Mouse (Mus musculus): ENCODE measurements around the gene Rbm47. TPM values are rescaled to one million over a fixed set of nuclear protein-coding genes. Genes with fewer than 3 reads are reported as not detected.

Rbm47 gene
- polyA plus RNA-seq, 1 experiment from 2014 or later: 7.8 TPM

GRCm38 (mm10) chr5:66078491-66079012 is 94.4 kb downstream of the Rbm47 start:
- no peak overlapping the region for H3K4me3 ChIP-seq
- no peaks in the 10 kb centered on the region for H3K36me3 ChIP-seq
- no peak overlapping the region for H3K27ac ChIP-seq
- no peak for ATAC-seq (ENCODE audit: low FRiP score)
- no peak overlapping the region for H3K4me2 ChIP-seq
- no peaks in the 10 kb centered on the region for H3K9me3 ChIP-seq
- 91% methylated on average over 7 of the region's 7 CpGs for WGBS
- no peaks in the 10 kb centered on the region for H3K4me1 ChIP-seq (replicated peaks)
- H3K27me3 ChIP-seq: no peaks in the 10 kb centered on the region
- no peak overlapping the region for H3K9ac ChIP-seq

DNA sequence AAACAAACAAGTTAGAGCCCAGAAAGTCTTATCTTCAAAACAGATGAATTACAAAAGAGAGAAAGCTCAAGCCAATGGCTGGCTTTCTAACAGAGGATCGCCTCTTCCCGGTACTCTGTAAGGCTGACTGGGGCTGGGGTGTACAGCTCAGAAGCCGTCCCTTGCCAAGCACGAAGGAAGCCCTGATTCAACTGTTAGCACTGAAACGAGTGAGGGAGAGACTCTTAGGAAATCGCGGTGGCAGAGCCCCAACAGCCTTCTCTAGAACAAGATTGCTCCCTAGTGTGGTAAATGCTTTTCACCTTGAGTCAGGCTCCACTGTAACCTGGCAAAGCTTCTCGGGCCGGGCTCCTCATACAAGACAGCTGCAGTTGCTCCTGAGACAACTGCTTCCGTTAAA is 95.5 kb downstream of the Rbm47 start:
- no peak for ATAC-seq (ENCODE audit: low FRiP score)
- Histone ChIP-seq H3K4me2 (no peak overlapping the region), H3K27me3 (no peaks in the 10 kb centered on the region), H3K9ac (no peak overlapping the region), H3K36me3 (no peaks in the 10 kb centered on the region), H3K4me1 (replicated peaks) (no peaks in the 10 kb centered on the region), H3K9me3 (no peaks in the 10 kb centered on the region), H3K4me3 (no peak overlapping the region), H3K27ac (no peak overlapping the region)
- 46% methylated on average over 10 of the region's 10 CpGs for WGBS

- no peak overlapping the region for H3K4me3 ChIP-seq
- 72% methylated on average over 12 of the region's 12 CpGs for WGBS
- H3K27me3 ChIP-seq: no peaks in the 10 kb centered on the region
- no peak overlapping the region for H3K27ac ChIP-seq
- no peaks in the 10 kb centered on the region for H3K4me1 ChIP-seq (replicated peaks)
- H3K36me3 ChIP-seq: no peaks in the 10 kb centered on the region
- no peak for ATAC-seq (ENCODE audit: low FRiP score)
- H3K4me2 ChIP-seq: no peak overlapping the region
- no peaks in the 10 kb centered on the region for H3K9me3 ChIP-seq
- no peak overlapping the region for H3K9ac ChIP-seq
Observed at GRCm38 (mm10) chr5:66076685-66077301, 96.1 kb downstream of the Rbm47 start.

GRCm38 (mm10) chr5:66075906-66076305 is 97.0 kb downstream of the Rbm47 start:
- 89% methylated on average over 12 of the region's 12 CpGs for WGBS

DNA sequence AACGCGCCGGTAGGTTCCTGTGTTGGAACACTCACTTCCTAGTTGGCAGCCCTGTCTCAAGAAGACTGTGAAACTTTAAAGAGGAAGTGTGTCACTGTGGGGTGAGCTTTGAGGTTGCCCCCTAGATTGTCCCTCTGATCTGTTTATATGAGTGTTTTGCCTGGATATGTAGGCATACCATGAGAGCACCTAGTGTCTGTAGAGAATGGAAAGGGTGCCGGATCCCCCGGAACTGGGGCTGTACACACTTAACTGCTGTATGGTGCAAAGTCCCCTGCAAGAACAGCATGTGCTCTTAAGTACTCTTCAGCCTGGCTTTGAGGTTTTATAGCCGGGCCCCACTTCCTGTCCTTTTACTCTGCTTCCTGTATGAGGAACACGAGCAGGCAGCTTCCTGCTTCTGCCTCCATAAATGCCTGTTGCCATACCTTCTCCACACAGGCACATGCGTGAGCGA is 97.9 kb downstream of the Rbm47 start:
- no peaks in the 10 kb centered on the region for H3K9me3 ChIP-seq
- no peaks in the 10 kb centered on the region for H3K27me3 ChIP-seq
- H3K4me3 ChIP-seq: no peak overlapping the region
- no peak overlapping the region for H3K27ac ChIP-seq
- no peak overlapping the region for H3K4me2 ChIP-seq
- WGBS: 89% methylated on average over 9 of the region's 9 CpGs
- peaks cover under 1% of the 10 kb centered on the region; the same call in 1 of the 2 replicates for H3K4me1 ChIP-seq (replicated peaks)
- H3K36me3 ChIP-seq: no peaks in the 10 kb centered on the region
- no peak overlapping the region for H3K9ac ChIP-seq
- ATAC-seq (ENCODE audit: low FRiP score): no peak

More at GRCm38 (mm10) chr5:66075906-66076305, 97.0 kb downstream of the Rbm47 start:
- ATAC-seq (ENCODE audit: low FRiP score): no peak
- Histone ChIP-seq H3K36me3 (no peaks in the 10 kb centered on the region), H3K27me3 (no peaks in the 10 kb centered on the region), H3K4me3 (no peak overlapping the region), H3K9me3 (no peaks in the 10 kb centered on the region), H3K9ac (no peak overlapping the region), H3K4me2 (no peak overlapping the region), H3K4me1 (replicated peaks) (no peaks in the 10 kb centered on the region), H3K27ac (no peak overlapping the region)

- H3K9me3 ChIP-seq: no peaks in the 10 kb centered on the region
- no peak overlapping the region for H3K4me2 ChIP-seq
- no peaks in the 10 kb centered on the region for H3K27me3 ChIP-seq
- no peak for ATAC-seq (ENCODE audit: low FRiP score)
- H3K36me3 ChIP-seq: no peaks in the 10 kb centered on the region
- H3K4me3 ChIP-seq: no peak overlapping the region
- no peak overlapping the region for H3K9ac ChIP-seq
- 88% methylated on average over 5 of the region's 5 CpGs for WGBS
- no peak overlapping the region for H3K27ac ChIP-seq
- peaks cover 9% of the 10 kb centered on the region for H3K4me1 ChIP-seq (replicated peaks)
Observed at GRCm38 (mm10) chr5:66074235-66074634, 98.7 kb downstream of the Rbm47 start.

GRCm38 (mm10) chr5:66073604-66074164 is 99.2 kb downstream of the Rbm47 start:
- no peaks in the 10 kb centered on the region for H3K36me3 ChIP-seq
- H3K4me3 ChIP-seq: no peak overlapping the region
- no peaks in the 10 kb centered on the region for H3K27me3 ChIP-seq
- no peak for ATAC-seq (ENCODE audit: low FRiP score)
- 89% methylated on average over 12 of the region's 12 CpGs for WGBS
- H3K4me1 ChIP-seq (replicated peaks): peaks cover 9% of the 10 kb centered on the region
- no peak overlapping the region for H3K4me2 ChIP-seq
- H3K9ac ChIP-seq: no peak overlapping the region
- no peak overlapping the region for H3K27ac ChIP-seq
- H3K9me3 ChIP-seq: no peaks in the 10 kb centered on the region

GRCm38 (mm10) chr5:66071722-66072121 is 101.2 kb downstream of the Rbm47 start:
- H3K27me3 ChIP-seq: 0 out of 2 replicates have a peak, but pooled peaks cover 4% of the 10 kb centered on the region
- no peak overlapping the region for H3K27ac ChIP-seq
- WGBS: 92% methylated on average over 8 of the region's 8 CpGs
- no peaks in the 10 kb centered on the region for H3K36me3 ChIP-seq
- no peaks in the 10 kb centered on the region for H3K9me3 ChIP-seq
- H3K4me2 ChIP-seq: no peak overlapping the region
- no peak for ATAC-seq (ENCODE audit: low FRiP score)
- H3K9ac ChIP-seq: no peak overlapping the region
- peaks cover 9% of the 10 kb centered on the region for H3K4me1 ChIP-seq (replicated peaks)
- no peak overlapping the region for H3K4me3 ChIP-seq

DNA sequence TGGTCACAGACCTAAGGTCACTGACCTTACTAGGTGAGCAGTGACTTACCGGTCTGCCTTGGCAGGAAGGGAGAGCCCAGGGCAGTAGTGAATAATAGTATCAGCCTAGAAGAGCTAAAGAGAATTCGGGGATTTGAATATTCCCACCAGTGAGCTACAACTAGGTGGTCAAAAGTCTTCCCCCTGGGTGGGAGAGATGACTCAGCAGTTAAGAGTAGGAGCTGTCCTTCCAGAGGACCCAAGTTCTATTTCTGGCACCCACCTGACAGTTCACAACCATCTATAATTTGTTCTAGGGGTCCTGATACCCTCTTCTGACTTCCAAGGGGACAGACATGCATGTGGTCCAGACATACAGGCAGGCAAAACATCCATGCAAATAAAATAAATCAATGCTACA is 102.6 kb downstream of the Rbm47 start:
- Histone ChIP-seq H3K4me2 (peak overlapping the region; percentile 61; the same call in 1 of the 2 replicates), H3K4me3 (no peak overlapping the region), H3K27ac (no peak overlapping the region), H3K9me3 (no peaks in the 10 kb centered on the region), H3K4me1 (replicated peaks) (peaks cover 9% of the 10 kb centered on the region), H3K36me3 (no peaks in the 10 kb centered on the region), H3K9ac (no peak overlapping the region), H3K27me3 (0 out of 2 replicates have a peak, but pooled peaks cover 4% of the 10 kb centered on the region)
- WGBS: 55% methylated on average over 2 of the region's 2 CpGs
- no peak for ATAC-seq (ENCODE audit: low FRiP score)

DNA sequence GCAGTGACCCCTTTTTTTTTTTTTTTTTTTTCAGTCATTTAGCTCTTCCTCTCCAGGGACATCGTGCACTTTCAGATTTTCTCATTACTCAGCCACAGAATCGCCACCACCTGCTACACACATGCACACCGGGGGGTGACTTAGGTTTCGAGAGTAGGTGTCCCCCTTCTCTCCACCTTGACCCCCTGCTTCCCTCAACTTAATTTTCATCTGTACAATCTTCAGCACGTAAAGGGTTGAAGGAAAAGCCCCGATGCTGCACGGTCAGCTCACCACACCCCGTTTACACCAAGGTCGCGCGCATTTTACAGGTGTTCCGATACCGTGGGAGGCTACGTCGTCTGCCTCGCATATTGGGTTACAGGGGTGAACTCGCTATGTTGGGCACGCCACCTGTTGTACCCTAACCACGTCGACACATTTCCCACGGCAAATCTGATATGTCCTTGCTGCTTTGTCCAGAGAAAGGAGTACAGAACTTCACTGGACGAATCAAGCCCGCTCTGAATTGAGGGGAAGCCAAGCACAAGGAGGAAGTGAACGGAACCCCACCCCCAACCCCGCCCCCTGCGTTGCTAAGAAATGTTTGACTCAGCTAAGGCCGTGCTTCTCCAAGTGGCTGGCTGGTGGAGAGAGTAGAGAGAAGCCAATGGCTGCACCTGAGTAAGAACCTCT is 103.3 kb downstream of the Rbm47 start:
- Histone ChIP-seq H3K4me1 (replicated peaks) (peaks cover 9% of the 10 kb centered on the region), H3K27ac (no peak overlapping the region), H3K27me3 (0 out of 2 replicates have a peak, but pooled peaks cover 4% of the 10 kb centered on the region), H3K9ac (peak overlapping the region; percentile 46; the same call in 1 of the 2 replicates), H3K9me3 (no peaks in the 10 kb centered on the region), H3K4me3 (peak overlapping the region; percentile 35), H3K36me3 (no peaks in the 10 kb centered on the region), H3K4me2 (peak overlapping the region; percentile 61)
- WGBS: 8% methylated on average over 27 of the region's 27 CpGs
- 0 out of 2 replicates have a peak, but pooled peaks have one; percentile 28 for ATAC-seq (ENCODE audit: low FRiP score)

- 44% methylated on average over 7 of the region's 7 CpGs for WGBS
- peaks cover 9% of the 10 kb centered on the region for H3K4me1 ChIP-seq (replicated peaks)
- H3K9ac ChIP-seq: no peak overlapping the region
- H3K27ac ChIP-seq: no peak overlapping the region
- no peak for ATAC-seq (ENCODE audit: low FRiP score)
- H3K4me2 ChIP-seq: peak overlapping the region; percentile 61; the same call in 1 of the 2 replicates
- no peaks in the 10 kb centered on the region for H3K36me3 ChIP-seq
- H3K27me3 ChIP-seq: 0 out of 2 replicates have a peak, but pooled peaks cover 4% of the 10 kb centered on the region
- H3K9me3 ChIP-seq: no peaks in the 10 kb centered on the region
- peak overlapping the region; percentile 35 for H3K4me3 ChIP-seq
Observed at GRCm38 (mm10) chr5:66069133-66069469, 103.8 kb downstream of the Rbm47 start.

DNA sequence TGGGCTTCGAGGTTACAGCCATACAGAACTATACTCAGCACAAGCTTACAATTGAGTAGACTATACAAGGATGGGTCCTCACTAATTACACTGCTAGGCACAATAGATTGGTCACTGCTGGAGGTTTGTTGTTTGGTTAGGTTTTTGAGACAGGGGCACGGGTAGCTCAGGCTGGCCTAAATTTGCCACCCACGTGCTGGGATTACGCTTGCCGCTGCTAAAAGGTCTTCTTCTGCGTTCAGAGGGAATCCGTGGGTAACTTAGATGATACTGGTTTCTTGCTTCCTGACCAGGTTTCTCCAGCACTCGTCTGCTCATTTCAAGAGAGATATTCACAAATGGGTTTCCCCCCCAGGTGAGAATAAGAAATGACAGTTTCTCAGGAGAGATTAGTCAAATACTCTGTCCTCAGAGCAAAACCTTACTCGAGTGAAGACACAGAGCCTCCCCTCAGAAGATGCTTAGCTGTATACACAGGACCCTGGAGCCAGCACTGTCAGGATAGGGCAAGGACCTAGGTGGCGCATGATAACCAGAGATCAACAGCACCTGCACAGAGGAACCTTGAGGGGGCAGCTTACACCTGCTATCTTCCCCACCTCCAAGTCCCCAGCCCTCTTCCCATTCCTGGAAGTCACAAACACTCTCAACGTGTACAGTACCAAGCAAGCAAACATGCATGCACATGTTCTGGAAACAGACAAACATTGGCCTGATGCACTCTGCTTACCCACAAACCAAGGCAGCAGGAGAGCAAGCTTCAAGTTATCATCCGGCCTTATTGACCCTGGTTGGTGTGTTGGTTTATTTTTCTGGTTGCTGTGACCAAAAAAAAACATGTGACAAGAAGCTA is 104.6 kb downstream of the Rbm47 start:
- Histone ChIP-seq H3K27me3 (0 out of 2 replicates have a peak, but pooled peaks cover 4% of the 10 kb centered on the region), H3K9ac (no peak overlapping the region), H3K4me2 (no peak overlapping the region), H3K4me1 (replicated peaks) (peaks cover 9% of the 10 kb centered on the region), H3K36me3 (no peaks in the 10 kb centered on the region), H3K27ac (no peak overlapping the region), H3K9me3 (no peaks in the 10 kb centered on the region), H3K4me3 (no peak overlapping the region)
- ATAC-seq (ENCODE audit: low FRiP score): no peak
- WGBS: 86% methylated on average over 12 of the region's 12 CpGs
